Mouse (Mus musculus) embryonic fibroblast, embryonic 13.5 days (primary cell): Measurements from ENCODE around the gene Ddx11.

Source experiments
- CTCF ChIP-seq: IDR thresholded peaks from 2 replicates; pipeline ENCODE4 v1.5.1; 2011; ENCODE audit warnings: mild to moderate bottlenecking, control low read depth, low read length, moderate library complexity, borderline replicate concordance; ENCODE audit not compliant: insufficient read depth
- POLR2A ChIP-seq: IDR thresholded peaks from 2 replicates; pipeline ENCODE4 v1.6.1; 2011; ENCODE audit warnings: low read depth, mild to moderate bottlenecking, control low read depth, low read length, moderate library complexity

- TF ChIP-seq CTCF: no peak
- no peak for TF ChIP-seq POLR2A
Observed at GRCm38 (mm10) chr17:66100566-66101379, 22.5 kb upstream of the Ddx11 start.
